Mouse (Mus musculus): ENCODE data around the gene Usp8. TPM values are rescaled to one million over a fixed set of nuclear protein-coding genes. Genes with fewer than 3 reads are reported as not detected.

Usp8 gene
- polyA plus RNA-seq, 1 experiment: 108 TPM

DNA sequence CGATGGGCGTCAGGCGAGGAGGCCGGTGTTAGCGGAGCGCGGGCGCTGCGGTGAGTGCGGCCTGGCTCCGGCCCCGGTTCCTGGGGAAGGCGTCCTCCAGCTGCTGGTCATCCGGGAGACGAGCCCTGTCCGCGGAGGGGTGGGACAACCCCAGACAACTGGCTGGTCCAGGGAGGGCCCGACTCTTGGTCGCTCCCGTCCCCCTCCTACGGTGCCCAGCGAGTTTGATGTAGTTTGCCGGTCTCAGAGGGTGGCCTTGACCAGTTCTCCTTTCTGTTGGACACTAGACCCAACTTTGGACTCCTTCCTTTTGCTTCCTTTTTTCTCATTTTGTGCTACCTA is 281 bp downstream of the Usp8 start:
- Histone ChIP-seq H3K27ac (ENCODE audit: control insufficient read depth, insufficient read depth, low read depth, low read length) (peak overlapping the region; percentile 78), H3K36me3 (ENCODE audit: control insufficient read depth, insufficient read depth, low read length) (no peaks in the 10 kb centered on the region), H3K4me3 (ENCODE audit: control insufficient read depth, low read depth, low read length) (peak overlapping the region; percentile 89), H3K4me1 (ENCODE audit: control insufficient read depth, insufficient read depth, low read length) (peaks cover 3% of the 10 kb centered on the region), H3K27me3 (ENCODE audit: control insufficient read depth, insufficient read depth, low read length) (no peaks in the 10 kb centered on the region)
- TF ChIP-seq POLR2A (IDR thresholded peaks at IDR 0.05; ENCODE audit: control insufficient read depth, low read depth, low read length) (no peak), CTCF (IDR thresholded peaks at IDR 0.05; ENCODE audit: control insufficient read depth, insufficient read depth, insufficient replicate concordance, low read depth, low read length) (no peak)

GRCm38 (mm10) chr2:126708361-126708760 is 1.2 kb downstream of the Usp8 start:
- TF ChIP-seq POLR2A (IDR thresholded peaks at IDR 0.05; ENCODE audit: control insufficient read depth, low read depth, low read length): no peak
- no peak for TF ChIP-seq CTCF (IDR thresholded peaks at IDR 0.05; ENCODE audit: control insufficient read depth, insufficient read depth, insufficient replicate concordance, low read depth, low read length)
- Histone ChIP-seq H3K36me3 (ENCODE audit: control insufficient read depth, insufficient read depth, low read length) (no peaks in the 10 kb centered on the region), H3K4me1 (ENCODE audit: control insufficient read depth, insufficient read depth, low read length) (peaks cover 3% of the 10 kb centered on the region), H3K4me3 (ENCODE audit: control insufficient read depth, low read depth, low read length) (no peak overlapping the region), H3K27ac (ENCODE audit: control insufficient read depth, insufficient read depth, low read depth, low read length) (no peak overlapping the region), H3K27me3 (ENCODE audit: control insufficient read depth, insufficient read depth, low read length) (no peaks in the 10 kb centered on the region)

DNA sequence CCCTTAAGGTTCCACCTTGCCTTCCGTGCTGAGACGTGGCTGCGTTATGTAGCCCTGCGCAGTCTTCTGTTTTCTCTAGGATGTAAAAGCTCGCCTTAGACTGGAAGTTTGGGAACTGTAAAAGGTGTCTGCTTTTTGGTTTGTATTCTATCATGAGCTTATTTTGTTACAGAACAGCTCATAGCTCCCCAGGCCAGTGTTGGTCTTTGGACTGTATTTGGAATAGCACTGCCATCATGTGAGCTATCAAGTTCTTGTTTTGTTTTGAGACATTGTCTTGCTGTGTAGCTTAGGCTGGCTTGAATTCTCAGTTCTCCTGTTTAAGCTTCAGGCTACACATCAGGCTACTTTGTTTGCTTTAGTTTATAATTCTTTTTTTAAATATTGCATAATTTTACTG is 5.4 kb downstream of the Usp8 start:
- Histone ChIP-seq H3K4me1 (ENCODE audit: control insufficient read depth, insufficient read depth, low read length) (peaks cover 3% of the 10 kb centered on the region), H3K4me3 (ENCODE audit: control insufficient read depth, low read depth, low read length) (no peak overlapping the region), H3K36me3 (ENCODE audit: control insufficient read depth, insufficient read depth, low read length) (no peaks in the 10 kb centered on the region), H3K27ac (ENCODE audit: control insufficient read depth, insufficient read depth, low read depth, low read length) (no peak overlapping the region), H3K27me3 (ENCODE audit: control insufficient read depth, insufficient read depth, low read length) (no peaks in the 10 kb centered on the region)
- TF ChIP-seq CTCF (IDR thresholded peaks at IDR 0.05; ENCODE audit: control insufficient read depth, insufficient read depth, insufficient replicate concordance, low read depth, low read length): no peak
- TF ChIP-seq POLR2A (IDR thresholded peaks at IDR 0.05; ENCODE audit: control insufficient read depth, low read depth, low read length): no peak

- Histone ChIP-seq H3K4me1 (ENCODE audit: control insufficient read depth, insufficient read depth, low read length) (peaks cover 3% of the 10 kb centered on the region), H3K4me3 (ENCODE audit: control insufficient read depth, low read depth, low read length) (no peak overlapping the region), H3K27me3 (ENCODE audit: control insufficient read depth, insufficient read depth, low read length) (no peaks in the 10 kb centered on the region), H3K36me3 (ENCODE audit: control insufficient read depth, insufficient read depth, low read length) (no peaks in the 10 kb centered on the region), H3K27ac (ENCODE audit: control insufficient read depth, insufficient read depth, low read depth, low read length) (no peak overlapping the region)
- TF ChIP-seq CTCF (IDR thresholded peaks at IDR 0.05; ENCODE audit: control insufficient read depth, insufficient read depth, insufficient replicate concordance, low read depth, low read length) (no peak), POLR2A (IDR thresholded peaks at IDR 0.05; ENCODE audit: control insufficient read depth, low read depth, low read length) (no peak)
These were observed 5.8 kb downstream of the Usp8 start for GRCm38 (mm10) chr2:126712950-126713349.

GRCm38 (mm10) chr2:126729207-126729606 is 22.1 kb downstream of the Usp8 start:
- Histone ChIP-seq H3K36me3 (ENCODE audit: control insufficient read depth, insufficient read depth, low read length) (peaks cover 2% of the 10 kb centered on the region; the same call in 1 of the 2 replicates), H3K4me3 (ENCODE audit: control insufficient read depth, low read depth, low read length) (no peak overlapping the region), H3K4me1 (ENCODE audit: control insufficient read depth, insufficient read depth, low read length) (no peaks in the 10 kb centered on the region), H3K27ac (ENCODE audit: control insufficient read depth, insufficient read depth, low read depth, low read length) (no peak overlapping the region), H3K27me3 (ENCODE audit: control insufficient read depth, insufficient read depth, low read length) (no peaks in the 10 kb centered on the region)
- TF ChIP-seq POLR2A (IDR thresholded peaks at IDR 0.05; ENCODE audit: control insufficient read depth, low read depth, low read length): no peak

GRCm38 (mm10) chr2:126730502-126730901 is 23.4 kb downstream of the Usp8 start:
- Histone ChIP-seq H3K4me1 (ENCODE audit: control insufficient read depth, insufficient read depth, low read length) (no peaks in the 10 kb centered on the region), H3K4me3 (ENCODE audit: control insufficient read depth, low read depth, low read length) (no peak overlapping the region), H3K27me3 (ENCODE audit: control insufficient read depth, insufficient read depth, low read length) (no peaks in the 10 kb centered on the region), H3K27ac (ENCODE audit: control insufficient read depth, insufficient read depth, low read depth, low read length) (no peak overlapping the region), H3K36me3 (ENCODE audit: control insufficient read depth, insufficient read depth, low read length) (peaks cover 2% of the 10 kb centered on the region; the same call in 1 of the 2 replicates)
- TF ChIP-seq POLR2A (IDR thresholded peaks at IDR 0.05; ENCODE audit: control insufficient read depth, low read depth, low read length) (no peak), CTCF (IDR thresholded peaks at IDR 0.05; ENCODE audit: control insufficient read depth, insufficient read depth, insufficient replicate concordance, low read depth, low read length) (no peak)

- peaks cover 4% of the 10 kb centered on the region; the same call in 1 of the 2 replicates for H3K36me3 ChIP-seq (ENCODE audit: control insufficient read depth, insufficient read depth, low read length)
- no peak overlapping the region for H3K27ac ChIP-seq (ENCODE audit: control insufficient read depth, insufficient read depth, low read depth, low read length)
- no peak for TF ChIP-seq CTCF (IDR thresholded peaks at IDR 0.05; ENCODE audit: control insufficient read depth, insufficient read depth, insufficient replicate concordance, low read depth, low read length)
- no peak for TF ChIP-seq POLR2A (IDR thresholded peaks at IDR 0.05; ENCODE audit: control insufficient read depth, low read depth, low read length)
- no peak overlapping the region for H3K4me3 ChIP-seq (ENCODE audit: control insufficient read depth, low read depth, low read length)
- H3K4me1 ChIP-seq (ENCODE audit: control insufficient read depth, insufficient read depth, low read length): no peaks in the 10 kb centered on the region
- no peaks in the 10 kb centered on the region for H3K27me3 ChIP-seq (ENCODE audit: control insufficient read depth, insufficient read depth, low read length)
These were observed 28.4 kb downstream of the Usp8 start for GRCm38 (mm10) chr2:126735339-126736073.
